Mouse (Mus musculus): Measurements from ENCODE around the gene Zfp213. TPM values are rescaled to one million over a fixed set of nuclear protein-coding genes. Genes with fewer than 3 reads are reported as not detected.
A peak's percentile ranks its signal among the peaks of the same experiment; 100 is the strongest.
"Not testable (repeated sequence)": the region's sequence is repeated elsewhere in the genome, so short reads cannot be mapped to it uniquely, and the experiment has no call there.

The Zfp213 gene
- 2.1 and 2.4 TPM in 2 replicates for total RNA-seq (2015)
- total RNA-seq (2017): 2.7 and 4.7 TPM in 2 replicates

GRCm38 (mm10) chr17:23563595-23564367, at the start of gene Zfp213:
TSS of gene Zfp213 (minus strand) at chr17:23564238.
- ATAC-seq (ENCODE audit: poor library complexity, severe bottlenecking): peak; percentile 95

DNA sequence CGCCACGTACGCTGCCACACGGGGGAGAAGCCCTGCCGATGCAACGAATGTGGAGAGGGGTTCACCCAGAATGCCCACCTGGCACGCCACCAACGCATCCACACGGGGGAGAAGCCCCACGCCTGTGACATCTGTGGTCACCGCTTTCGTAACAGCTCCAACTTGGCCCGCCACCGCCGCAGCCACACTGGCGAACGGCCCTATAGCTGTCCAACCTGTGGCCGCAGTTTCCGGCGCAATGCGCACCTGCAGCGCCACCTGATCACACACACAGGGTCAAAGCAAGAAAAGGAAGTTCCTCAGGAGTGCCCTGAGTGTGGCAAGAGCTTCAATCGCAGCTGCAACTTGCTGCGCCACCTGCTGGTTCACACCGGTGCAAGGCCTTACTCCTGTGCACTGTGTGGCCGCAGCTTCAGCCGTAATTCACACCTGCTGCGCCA, 46.3 kb upstream of the Zfp213 start:
- peak; percentile 95 for ATAC-seq (ENCODE audit: poor library complexity, severe bottlenecking)

DNA sequence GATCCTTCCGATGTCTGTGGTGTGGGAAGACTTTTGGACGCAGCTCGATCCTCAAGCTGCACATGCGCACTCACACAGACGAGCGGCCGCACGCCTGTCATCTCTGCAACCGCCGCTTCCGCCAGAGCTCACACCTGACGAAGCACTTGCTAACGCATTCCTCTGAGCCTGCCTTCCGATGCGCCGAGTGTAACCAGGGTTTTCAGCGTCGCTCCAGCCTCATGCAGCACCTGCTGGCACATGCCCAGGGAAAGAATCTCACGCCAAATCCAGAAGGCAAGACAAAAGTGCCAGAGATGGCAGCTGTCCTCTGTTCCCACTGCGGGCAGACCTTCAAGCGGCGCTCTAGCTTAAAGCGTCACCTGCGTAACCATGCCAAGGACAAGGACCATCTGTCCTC, 45.6 kb upstream of the Zfp213 start:
- ATAC-seq (ENCODE audit: poor library complexity, severe bottlenecking): no peak

DNA sequence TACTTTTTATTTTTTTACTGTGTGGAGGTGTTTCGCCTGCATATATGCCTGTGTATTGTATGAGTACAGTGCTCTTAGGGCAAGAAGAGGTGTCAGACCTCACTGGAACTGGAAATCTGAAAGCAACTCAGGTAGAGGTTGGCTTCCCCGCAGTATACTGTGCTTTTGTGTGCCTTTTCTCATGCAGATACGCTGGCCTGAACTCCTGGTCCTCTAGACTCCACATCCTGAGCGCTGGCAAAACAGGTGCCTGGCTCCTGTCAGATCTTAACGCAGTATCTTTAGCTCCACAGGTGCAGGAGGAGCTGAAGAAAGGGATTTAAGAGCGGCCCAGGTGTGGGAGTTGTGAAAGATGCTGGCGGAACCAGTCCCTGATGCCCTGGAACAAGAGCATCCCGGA, 41.2 kb upstream of the Zfp213 start:
- ATAC-seq (ENCODE audit: poor library complexity, severe bottlenecking): no peak

DNA sequence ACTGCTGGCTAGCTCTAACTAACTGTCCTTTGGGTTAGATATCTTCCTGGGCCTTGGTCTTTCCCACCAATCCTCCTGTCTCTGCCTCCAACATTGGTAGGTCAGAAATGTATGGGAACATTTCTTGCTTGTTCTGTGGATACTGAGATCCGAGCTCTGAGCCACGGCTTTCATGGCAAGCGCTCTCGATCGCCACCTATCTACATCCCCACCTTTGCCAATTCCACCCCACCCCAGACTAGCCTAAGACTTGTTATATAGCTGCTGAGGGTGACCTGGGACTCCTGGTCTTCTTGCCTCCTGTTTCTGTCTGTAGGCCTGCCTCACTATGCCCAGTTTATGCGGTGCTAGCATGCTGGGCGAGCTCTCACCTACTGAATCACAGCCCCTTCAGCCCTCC, 40.4 kb upstream of the Zfp213 start:
- ATAC-seq (ENCODE audit: poor library complexity, severe bottlenecking): no peak

- ATAC-seq (ENCODE audit: poor library complexity, severe bottlenecking): no peak
Measured at GRCm38 (mm10) chr17:23603542-23603941, 39.5 kb upstream of the Zfp213 start.

GRCm38 (mm10) chr17:23603077-23603476, 39.0 kb upstream of the Zfp213 start:
- ATAC-seq (ENCODE audit: poor library complexity, severe bottlenecking): no peak

DNA sequence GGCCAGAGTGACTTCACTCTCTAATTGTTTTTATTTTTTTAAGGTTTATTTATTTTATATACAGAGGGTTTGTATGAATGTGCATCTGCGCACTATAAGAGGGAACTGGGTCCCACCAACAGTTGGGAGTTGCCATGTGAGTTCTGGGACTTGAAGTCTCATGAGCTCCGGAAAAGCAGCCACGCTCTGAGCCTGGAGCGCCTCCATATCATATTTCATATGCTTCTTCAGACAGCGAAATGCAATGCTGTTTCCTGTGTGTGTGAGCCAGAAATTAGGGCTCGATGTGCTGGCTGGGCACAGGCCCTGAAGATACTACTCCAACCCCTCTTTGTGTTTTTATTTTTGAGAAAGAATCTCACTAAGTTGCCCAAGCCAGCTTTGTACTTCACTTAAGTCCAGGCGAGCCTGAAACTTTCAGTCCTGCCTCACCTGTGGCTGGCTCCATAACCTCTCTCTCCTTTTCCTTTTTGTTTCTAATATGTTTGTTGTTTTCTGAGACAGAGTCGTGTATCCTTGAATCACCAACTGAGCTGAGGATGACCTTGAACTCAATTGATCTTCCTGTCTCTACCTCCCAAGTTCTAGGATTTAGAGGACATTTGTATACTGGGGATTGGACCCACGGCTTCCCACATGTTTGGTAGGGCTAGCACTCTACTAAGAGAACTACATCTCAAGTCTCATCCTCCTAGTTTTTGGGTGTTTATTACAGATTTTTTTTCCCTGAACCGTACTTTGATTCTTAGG, 38.0 kb upstream of the Zfp213 start:
- ATAC-seq (ENCODE audit: poor library complexity, severe bottlenecking): no peak

DNA sequence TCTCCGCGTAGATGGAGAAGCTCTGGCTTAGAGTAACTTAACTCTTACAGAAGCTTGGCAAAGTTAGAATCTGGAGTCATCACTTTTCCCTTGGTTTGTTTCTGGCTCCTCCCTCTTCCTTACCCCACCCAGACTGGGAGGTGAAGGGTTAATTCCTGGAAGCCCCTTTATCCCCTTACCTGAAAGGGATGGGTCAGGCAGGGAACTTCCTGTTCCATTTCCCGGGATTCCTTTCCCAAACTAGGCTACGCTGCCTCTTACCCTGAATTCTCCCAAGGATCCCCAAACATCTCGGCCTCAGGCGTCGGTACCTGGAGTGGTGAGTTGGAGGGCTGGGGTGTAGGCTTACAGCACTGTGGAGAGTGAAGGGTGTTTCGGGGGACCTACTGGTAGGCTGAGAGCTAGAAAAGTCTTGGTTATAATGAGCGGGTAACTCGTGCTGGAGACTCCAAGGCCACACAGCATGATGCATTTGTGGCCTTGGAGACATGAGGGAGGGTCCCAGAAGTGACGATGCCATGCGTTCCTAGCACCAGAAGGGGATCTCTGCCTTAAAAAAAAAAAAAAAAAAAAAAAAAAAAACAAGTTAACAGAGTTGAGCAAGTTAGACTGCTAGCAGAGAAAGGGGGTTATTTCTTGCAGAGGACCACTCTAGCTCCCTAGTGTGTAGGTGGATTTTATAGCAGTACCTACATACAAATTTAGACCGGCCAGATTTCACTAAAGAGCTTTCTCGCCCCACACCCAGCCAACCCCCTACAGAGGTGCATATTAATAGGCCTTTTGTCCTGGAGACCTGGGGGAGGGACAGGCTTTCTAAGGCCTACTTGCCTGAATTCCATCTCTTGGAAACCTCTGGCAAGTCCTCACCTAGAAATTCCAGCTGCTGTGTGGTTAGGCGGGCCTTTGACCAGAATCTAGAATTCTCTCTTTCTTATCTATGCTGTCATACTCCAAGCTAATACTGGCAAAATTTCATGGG, 36.9 kb upstream of the Zfp213 start, which contains the start of gene Zscan10:
TSS of gene Zscan10 (plus strand) at position 216 of the 982 bp plus-strand sequence.
- ATAC-seq (ENCODE audit: poor library complexity, severe bottlenecking): no peak

DNA sequence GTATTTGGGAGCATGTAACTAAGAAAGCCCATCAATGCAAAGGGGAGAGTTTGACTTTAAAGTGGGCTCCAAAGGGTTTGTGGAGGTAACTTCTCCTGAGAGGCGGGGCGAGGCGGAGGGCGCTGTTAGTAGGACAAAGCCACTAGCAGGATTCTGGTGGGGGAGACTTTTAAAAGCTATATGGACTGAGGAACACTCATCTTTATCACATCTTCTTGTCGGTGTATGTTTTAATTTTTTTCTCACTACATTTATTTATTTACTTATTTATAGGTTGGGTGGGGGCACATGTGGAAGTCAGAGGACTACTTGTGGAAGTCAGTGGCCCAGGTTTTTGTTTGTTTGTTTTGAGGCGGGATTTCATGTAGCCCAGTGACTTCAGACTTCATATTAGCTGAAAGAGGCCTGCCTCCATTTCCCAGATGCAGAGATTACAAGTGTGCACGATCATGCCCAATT, 35.6 kb upstream of the Zfp213 start:
- ATAC-seq (ENCODE audit: poor library complexity, severe bottlenecking): peak; percentile 22

GRCm38 (mm10) chr17:23598582-23599552, 34.8 kb upstream of the Zfp213 start, which contains the start of gene Zfp13:
TSS of gene Zfp13 (minus strand) at chr17:23599487.
- peak; percentile 92 for ATAC-seq (ENCODE audit: poor library complexity, severe bottlenecking)

DNA sequence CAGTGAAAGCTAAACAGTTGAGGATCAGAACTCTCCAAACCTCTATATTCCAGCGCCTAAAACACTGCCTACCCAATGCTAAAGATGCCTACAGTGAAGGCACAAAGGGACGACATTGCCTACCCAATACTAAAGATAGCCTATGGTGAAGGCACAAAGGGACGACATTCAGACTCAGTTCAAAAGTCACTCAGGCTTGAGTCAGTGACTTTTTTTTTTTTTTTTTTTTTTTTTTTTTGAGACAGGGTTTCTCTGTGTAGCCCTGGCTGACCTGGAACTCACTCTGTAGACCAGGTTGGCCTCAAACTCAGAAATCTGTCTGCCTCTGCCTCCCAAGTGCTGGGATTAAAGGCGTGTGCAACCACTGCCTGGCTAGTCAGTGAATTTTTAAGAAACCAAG, 31.1 kb upstream of the Zfp213 start:
- ATAC-seq (ENCODE audit: poor library complexity, severe bottlenecking): not testable (repeated sequence)

GRCm38 (mm10) chr17:23592926-23593300, 28.9 kb upstream of the Zfp213 start:
- no peak; the same call in 1 of the 2 replicates for ATAC-seq (ENCODE audit: poor library complexity, severe bottlenecking)

GRCm38 (mm10) chr17:23592208-23592925, 28.3 kb upstream of the Zfp213 start:
- ATAC-seq (ENCODE audit: poor library complexity, severe bottlenecking): peak; percentile 97

- no peak for ATAC-seq (ENCODE audit: poor library complexity, severe bottlenecking)
Measured at GRCm38 (mm10) chr17:23587253-23587652, 23.2 kb upstream of the Zfp213 start.

GRCm38 (mm10) chr17:23585721-23586491, 21.9 kb upstream of the Zfp213 start:
- ATAC-seq (ENCODE audit: poor library complexity, severe bottlenecking): peak; percentile 21; the same call in 1 of the 2 replicates

DNA sequence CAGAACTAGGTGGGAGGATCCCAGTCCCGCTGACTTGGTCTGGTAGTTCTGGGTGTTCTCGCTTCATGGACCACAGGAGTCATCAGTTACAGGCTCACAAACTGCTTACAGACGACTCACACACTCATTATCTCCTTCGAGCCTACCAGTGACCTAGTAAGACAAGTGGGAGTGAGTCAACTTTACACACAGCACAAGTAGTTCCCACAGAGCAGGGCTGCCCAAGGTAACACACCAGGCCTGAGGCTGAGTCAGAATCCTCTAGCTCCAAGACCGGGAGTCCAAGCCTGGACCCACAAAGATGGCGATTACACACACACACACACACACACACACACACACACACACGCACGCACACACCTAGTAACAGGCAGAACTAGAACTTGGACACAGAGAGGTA, 20.7 kb upstream of the Zfp213 start:
- no peak for ATAC-seq (ENCODE audit: poor library complexity, severe bottlenecking)
